Mouse (Mus musculus) erythroblast, embryonic 14.5 days (primary cell): Measurements from ENCODE around the gene Vamp5. TPM values are rescaled to one million over a fixed set of nuclear protein-coding genes. Genes with fewer than 3 reads are reported as not detected.
A peak's percentile ranks its signal among the peaks of the same experiment; 100 is the strongest.

Experiments
- H3K27me3 ChIP-seq: 2 replicates; pipeline ENCODE4 v1.6.1; 2012; ENCODE audit warnings: inconsistent platforms; ENCODE audit not compliant: control insufficient read depth
- H3K36me3 ChIP-seq: 2 replicates; pipeline ENCODE4 v1.6.1; 2012; ENCODE audit warnings: mild to moderate bottlenecking, inconsistent platforms; ENCODE audit not compliant: control insufficient read depth
- H3K4me1 ChIP-seq: 2 replicates; pipeline ENCODE4 v1.6.1; 2012; ENCODE audit warnings: inconsistent platforms; ENCODE audit not compliant: control insufficient read depth
- H3K4me3 ChIP-seq: replicated peaks from 2 replicates; pipeline ENCODE3; 2012; ENCODE audit warnings: moderate library complexity, mild to moderate bottlenecking, inconsistent platforms
- H3K9me3 ChIP-seq: 2 replicates; pipeline ENCODE4 v1.6.1; 2012; ENCODE audit warnings: low read length, inconsistent platforms, mixed read lengths; ENCODE audit not compliant: control insufficient read depth
- GATA1 ChIP-seq: IDR thresholded peaks from 2 replicates; pipeline ENCODE4 v1.6.1; 2012; ENCODE audit warnings: low read length, inconsistent platforms, mixed read lengths
- TAL1 ChIP-seq: IDR thresholded peaks from 3 replicates; pipeline ENCODE4 v1.6.1; 2012; ENCODE audit warnings: low read length, inconsistent platforms, mixed read lengths
- polyA plus RNA-seq: library from polyadenylated mRNA; stranded (reverse); fragments of >175 nt; gene quantifications from 2 replicates; pipeline ENCODE4 v1.2.3, GENCODE M21; 2012

The Vamp5 gene
- polyA plus RNA-seq, 1 experiment = 6.0 TPM

DNA sequence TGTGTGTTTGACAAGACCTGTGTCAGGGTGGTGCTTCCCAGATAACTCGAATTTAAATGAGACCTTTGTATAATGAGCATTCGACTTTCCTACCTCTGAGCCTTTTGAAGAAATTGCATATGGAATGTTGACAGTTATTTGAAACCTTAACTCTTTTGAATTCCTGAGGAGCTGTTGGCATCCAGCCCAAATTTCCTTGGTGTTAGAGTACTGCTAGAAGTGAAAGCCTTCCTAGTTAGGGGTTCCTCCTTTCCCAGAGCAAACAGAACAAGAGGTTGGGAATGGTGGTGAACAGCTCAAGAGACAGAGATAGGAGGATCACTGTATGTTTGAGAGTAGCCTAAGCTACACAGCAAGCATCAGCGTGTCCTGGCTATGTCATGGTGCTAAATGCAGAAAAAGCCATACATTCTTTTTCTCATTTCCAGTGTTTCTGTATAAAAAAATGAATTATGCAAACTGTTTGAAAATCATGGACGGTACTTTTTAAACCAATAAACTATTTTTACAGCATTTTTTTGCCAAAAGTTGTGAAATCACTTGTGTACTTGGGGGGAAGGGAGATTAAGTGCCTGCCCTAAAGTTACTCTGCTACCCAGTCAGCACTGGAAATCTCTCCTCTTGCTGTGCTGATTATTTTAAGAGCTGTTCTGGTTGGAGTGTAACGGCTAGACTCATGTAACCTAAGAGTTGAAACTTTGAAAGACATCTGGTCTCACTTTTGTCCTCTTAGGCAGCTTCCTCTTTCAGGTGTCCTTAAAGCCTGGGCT is 27.4 kb downstream of the Vamp5 start:
- peaks cover 73% of the 10 kb centered on the region for H3K4me1 ChIP-seq
- peaks cover 65% of the 10 kb centered on the region for H3K36me3 ChIP-seq
- H3K4me3 ChIP-seq = no peak overlapping the region
- peaks cover 12% of the 10 kb centered on the region; the same call in 1 of the 2 replicates for H3K9me3 ChIP-seq
- TF ChIP-seq TAL1 = no peak
- no peak for TF ChIP-seq GATA1
- H3K27me3 ChIP-seq = peaks cover 47% of the 10 kb centered on the region

DNA sequence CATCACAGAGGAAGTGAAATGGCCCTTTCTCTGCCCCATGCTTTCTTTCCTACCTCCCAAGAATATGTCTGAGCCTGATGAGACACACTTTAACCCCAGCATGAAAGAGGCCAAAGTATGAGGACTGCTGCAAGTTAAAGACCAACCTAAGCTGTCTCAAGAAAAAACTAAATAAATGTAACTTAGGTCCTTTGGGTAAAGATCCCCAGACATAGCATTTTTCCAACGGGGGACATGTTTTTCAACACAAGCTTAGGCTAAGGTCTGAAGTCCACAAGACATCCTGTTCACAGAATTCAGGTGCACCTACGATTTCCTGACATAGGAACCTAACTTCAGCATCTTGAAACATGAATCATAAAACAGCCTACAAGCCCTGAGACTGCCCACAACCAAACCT is 30.1 kb downstream of the Vamp5 start:
- H3K4me1 ChIP-seq = peaks cover 72% of the 10 kb centered on the region
- peaks cover 48% of the 10 kb centered on the region for H3K36me3 ChIP-seq
- H3K9me3 ChIP-seq = peaks cover 5% of the 10 kb centered on the region; the same call in 1 of the 2 replicates
- peaks cover 26% of the 10 kb centered on the region for H3K27me3 ChIP-seq
- H3K4me3 ChIP-seq = no peak overlapping the region
- TF ChIP-seq GATA1 = no peak

DNA sequence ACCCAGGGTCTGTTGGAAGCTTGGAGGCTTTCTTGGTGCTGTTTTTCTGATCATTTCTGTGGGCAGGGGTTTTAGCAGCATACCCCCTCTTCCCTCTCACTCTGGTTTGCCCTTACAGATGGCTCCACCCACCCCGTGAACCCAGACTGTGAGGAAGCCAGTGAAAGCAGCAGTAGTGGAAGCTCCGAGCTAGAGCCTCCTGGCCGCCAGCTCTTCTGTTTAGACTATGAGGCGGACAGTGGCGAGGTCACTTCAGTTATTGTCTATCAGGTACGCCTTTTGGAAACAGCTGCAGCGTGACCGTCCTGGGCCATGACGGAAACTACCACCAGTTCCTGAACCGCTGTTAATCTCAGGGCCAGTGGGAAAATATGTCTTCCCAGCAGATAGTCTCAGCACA is 31.9 kb downstream of the Vamp5 start:
- no peak for TF ChIP-seq TAL1
- no peak for TF ChIP-seq GATA1
- Histone ChIP-seq H3K4me3 (peak overlapping the region; percentile 96), H3K4me1 (peaks cover 80% of the 10 kb centered on the region), H3K9me3 (no peaks in the 10 kb centered on the region), H3K27me3 (peaks cover 8% of the 10 kb centered on the region), H3K36me3 (peaks cover 45% of the 10 kb centered on the region)

DNA sequence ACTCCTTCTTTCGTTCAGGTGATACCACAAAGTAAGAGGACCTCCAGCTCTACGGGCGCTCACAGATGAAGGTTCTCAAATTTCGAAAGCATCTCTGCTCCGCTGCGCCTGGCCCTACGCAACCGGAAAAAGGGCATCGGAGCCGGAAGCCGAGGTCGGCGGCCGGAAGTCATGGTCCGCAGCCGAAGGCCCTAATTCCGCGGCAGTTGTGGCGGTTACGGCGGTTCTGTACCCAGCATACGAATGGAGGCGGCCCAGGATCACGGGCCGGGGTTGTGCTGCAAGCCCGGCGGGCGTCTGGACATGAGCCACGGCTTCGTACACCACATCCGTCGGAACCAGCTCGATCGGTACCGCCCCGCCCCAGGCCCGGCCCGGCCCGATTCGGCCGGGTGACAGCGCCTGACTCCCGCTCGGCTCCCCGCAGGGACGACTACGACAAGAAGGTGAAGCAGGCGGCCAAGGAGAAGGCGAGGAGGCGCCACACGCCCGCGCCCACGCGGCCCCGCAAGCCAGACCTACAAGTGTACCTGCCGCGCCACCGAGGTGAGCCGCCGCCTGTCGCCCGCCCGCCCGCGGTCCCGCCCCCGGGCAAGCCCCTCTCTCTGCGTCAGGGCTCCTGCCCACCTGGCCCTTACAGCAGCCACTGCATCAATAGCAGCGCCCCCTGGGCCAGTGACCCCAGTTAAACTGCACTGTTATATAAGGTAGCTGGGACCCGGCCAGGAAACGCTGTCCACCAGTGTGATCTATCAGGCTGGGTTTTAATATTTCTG is 32.9 kb downstream of the Vamp5 start, which contains the start of gene 0610030E20Rik:
0610030E20Rik (plus strand) TSS at position 152 of the 776 bp plus-strand sequence.
- Histone ChIP-seq H3K4me1 (peaks cover 81% of the 10 kb centered on the region), H3K9me3 (no peaks in the 10 kb centered on the region), H3K27me3 (no peaks in the 10 kb centered on the region), H3K4me3 (peak within 1 kb of the TSS; percentile 96), H3K36me3 (peaks cover 49% of the 10 kb centered on the region)
- TF ChIP-seq TAL1 (no peak), GATA1 (no peak)

DNA sequence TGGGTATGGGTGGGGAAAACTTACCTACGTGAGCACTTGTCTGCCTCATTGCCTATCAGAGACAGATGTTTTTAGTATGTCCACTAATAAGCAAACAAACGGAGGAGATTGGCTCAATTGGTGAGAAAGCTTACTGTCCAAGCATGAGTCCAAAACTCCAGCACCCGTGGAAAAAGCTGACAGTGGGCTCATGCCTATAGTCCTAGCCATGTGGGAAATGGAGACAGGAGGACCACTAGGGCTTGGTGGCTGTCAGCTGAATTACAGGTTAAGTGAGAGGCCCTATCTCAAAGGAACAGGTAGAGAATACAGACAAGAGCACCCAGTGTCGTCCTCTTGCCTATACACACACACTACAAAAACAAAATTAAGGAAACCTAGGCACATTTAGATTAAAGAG is 34.0 kb downstream of the Vamp5 start:
- Histone ChIP-seq H3K4me1 (peaks cover 81% of the 10 kb centered on the region), H3K4me3 (peak overlapping the region; percentile 96), H3K27me3 (no peaks in the 10 kb centered on the region), H3K36me3 (peaks cover 54% of the 10 kb centered on the region), H3K9me3 (no peaks in the 10 kb centered on the region)
- TF ChIP-seq GATA1 (no peak), TAL1 (no peak)

DNA sequence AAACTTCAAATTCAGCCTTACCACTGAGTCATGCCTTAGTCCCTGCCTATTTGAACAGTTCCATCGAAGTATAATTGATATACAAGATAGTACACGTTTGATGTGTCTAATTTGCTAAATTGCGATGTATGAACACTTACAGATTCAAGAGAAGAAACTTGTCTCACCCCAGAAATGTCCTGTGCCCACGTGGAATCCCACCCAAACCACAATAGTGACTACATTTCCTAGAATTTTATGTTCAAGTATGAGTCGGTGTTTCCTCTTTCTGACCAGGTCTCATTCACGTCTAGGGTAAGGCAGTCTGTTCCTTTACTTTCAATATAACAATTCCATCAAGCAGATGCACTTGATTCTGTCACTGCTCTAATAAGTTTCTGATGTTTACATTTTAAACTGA is 34.6 kb downstream of the Vamp5 start:
- Histone ChIP-seq H3K36me3 (peaks cover 54% of the 10 kb centered on the region), H3K27me3 (no peaks in the 10 kb centered on the region), H3K9me3 (no peaks in the 10 kb centered on the region), H3K4me1 (peaks cover 80% of the 10 kb centered on the region), H3K4me3 (peak overlapping the region; percentile 96)
- no peak for TF ChIP-seq TAL1
- TF ChIP-seq GATA1 = no peak

DNA sequence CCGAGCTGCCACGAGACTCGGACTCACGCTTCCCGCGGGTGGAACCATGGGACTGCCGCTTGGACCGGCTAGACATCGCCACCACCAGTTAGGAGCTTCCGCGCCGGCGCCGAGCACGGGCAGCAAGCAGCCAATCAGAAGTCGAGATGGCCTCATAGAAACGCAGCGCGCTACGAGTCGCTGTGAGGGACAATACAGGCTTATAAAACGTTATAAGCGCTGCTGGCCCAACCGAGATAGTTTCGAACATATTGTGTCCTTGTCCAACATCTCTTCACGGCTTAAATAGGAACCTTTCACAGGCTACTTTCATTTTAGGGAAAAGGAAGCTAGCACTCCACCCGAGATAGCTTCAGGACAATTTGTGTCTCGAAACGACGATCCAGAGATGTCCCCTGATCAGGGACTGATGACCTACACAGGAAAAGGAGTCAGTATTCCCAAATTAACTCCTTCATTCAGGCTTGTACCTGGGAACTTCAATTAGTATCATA is 35.1 kb downstream of the Vamp5 start, which contains the start of gene Usp39:
Usp39 (minus strand) TSS at position 111 of the 494 bp plus-strand sequence.
- peaks cover 78% of the 10 kb centered on the region for H3K4me1 ChIP-seq
- peaks cover 54% of the 10 kb centered on the region for H3K36me3 ChIP-seq
- no peaks in the 10 kb centered on the region for H3K27me3 ChIP-seq
- peak within 1 kb of the TSS; percentile 96 for H3K4me3 ChIP-seq
- no peaks in the 10 kb centered on the region for H3K9me3 ChIP-seq
- TF ChIP-seq GATA1 (no peak), TAL1 (no peak)

DNA sequence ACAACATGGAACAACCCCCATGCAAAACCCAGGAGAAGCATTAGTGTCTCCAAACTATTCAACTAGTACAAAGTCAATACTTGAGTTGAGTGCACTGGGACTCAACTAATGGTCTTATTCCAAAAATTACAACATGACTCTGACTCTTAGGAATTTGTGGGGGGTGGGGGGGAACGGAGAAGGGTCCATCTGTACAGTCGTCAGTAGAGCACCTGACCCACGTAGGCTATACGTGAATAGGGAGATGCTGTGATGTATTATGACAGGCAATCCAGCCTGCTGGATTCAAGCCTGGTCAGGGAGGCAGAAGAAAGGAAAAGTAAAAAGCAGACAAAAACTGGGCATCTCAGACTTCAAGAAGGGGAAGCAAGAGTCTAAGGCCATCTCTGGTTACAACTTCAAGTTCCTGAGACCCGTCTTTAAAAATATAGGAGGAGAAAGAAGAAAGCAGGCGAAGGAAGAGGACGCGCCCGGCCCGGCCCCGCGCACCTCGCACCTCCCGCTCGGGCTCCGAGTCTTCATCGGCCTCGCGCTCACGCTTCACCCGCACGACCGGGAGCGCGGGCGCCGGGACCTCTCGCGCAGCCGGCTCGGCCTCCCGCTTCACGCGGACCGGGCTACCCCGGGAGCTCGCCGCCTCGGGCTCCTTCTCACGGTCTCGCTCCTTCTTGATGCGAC is 35.7 kb downstream of the Vamp5 start:
- Histone ChIP-seq H3K4me3 (peak overlapping the region; percentile 96), H3K27me3 (no peaks in the 10 kb centered on the region), H3K36me3 (peaks cover 54% of the 10 kb centered on the region), H3K4me1 (peaks cover 76% of the 10 kb centered on the region), H3K9me3 (no peaks in the 10 kb centered on the region)
- TF ChIP-seq TAL1 (no peak), GATA1 (no peak)
